Mouse (Mus musculus): ENCODE data around the gene Camsap1. TPM values are rescaled to one million over a fixed set of nuclear protein-coding genes. Genes with fewer than 3 reads are reported as not detected.

Gene Camsap1
- total and polyA plus RNA-seq, 3 experiments = 24.2 to 30.2 (median 25.8) TPM

DNA sequence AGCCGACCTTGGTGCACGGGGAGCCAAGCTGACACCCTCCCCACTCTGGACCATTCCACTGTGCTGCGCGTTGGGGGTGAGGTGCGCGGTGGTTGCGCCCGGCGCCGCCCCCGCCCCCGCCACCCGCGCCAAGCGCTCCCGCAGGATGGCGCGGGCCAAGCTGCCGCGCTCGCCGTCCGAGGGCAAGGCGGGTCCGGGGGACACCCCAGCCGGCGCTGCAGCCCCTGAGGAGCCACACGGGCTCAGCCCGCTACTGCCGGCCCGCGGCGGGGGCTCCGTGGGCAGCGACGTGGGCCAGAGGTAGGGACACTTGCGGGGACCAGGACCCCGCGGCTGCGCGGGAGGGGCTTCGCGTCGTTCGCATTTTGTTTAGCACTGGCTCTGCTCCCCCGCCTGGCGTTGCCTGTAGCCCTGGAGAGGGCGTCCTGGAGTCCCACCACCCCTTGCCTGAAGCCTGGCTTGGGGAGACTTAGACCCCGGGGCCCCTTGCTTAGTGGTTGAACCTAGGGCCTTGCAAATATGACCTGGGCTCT lies 105.3 kb downstream of the Camsap1 start:
- DNase-seq (ENCODE audit: low read depth, low spot score) = no peak
- no peak for TF ChIP-seq MAFK (IDR thresholded peaks at IDR 0.05; ENCODE audit: borderline replicate concordance, low read depth, low read length)
- TF ChIP-seq USF2 (IDR thresholded peaks at IDR 0.05; ENCODE audit: borderline replicate concordance in 1 of 2, insufficient read depth in 1 of 2, low read depth in 1 of 2, low read length in 2 of 2) = no peak
- TF ChIP-seq BHLHE40 (IDR thresholded peaks at IDR 0.05; ENCODE audit: borderline replicate concordance, low read depth, low read length) = no peak
- TF ChIP-seq GATA1 (IDR thresholded peaks at IDR 0.05; ENCODE audit: low read depth, low read length) = no peak
- no peak for TF ChIP-seq MXI1 (IDR thresholded peaks at IDR 0.05; ENCODE audit: low read depth, low read length)
- no peak for TF ChIP-seq USF1 (IDR thresholded peaks at IDR 0.05; ENCODE audit: low read depth, low read length)
- no peak for TF ChIP-seq TCF12 (IDR thresholded peaks at IDR 0.05; ENCODE audit: low read depth, low read length)
- TF ChIP-seq E2F4 (IDR thresholded peaks at IDR 0.05; ENCODE audit: borderline replicate concordance, low read depth, low read length) = no peak
- TF ChIP-seq CHD1 (IDR thresholded peaks at IDR 0.05; ENCODE audit: low read depth, low read length) = no peak
- TF ChIP-seq MYC (IDR thresholded peaks at IDR 0.05; ENCODE audit: low read depth, low read length) = no peak
- TF ChIP-seq MAZ (IDR thresholded peaks at IDR 0.05; ENCODE audit: low read depth, low read length) = no peak
- TF ChIP-seq EP300 (IDR thresholded peaks at IDR 0.05; ENCODE audit: low read depth in 1 of 2, low read length in 2 of 2) = no peak
- TF ChIP-seq MEF2A (IDR thresholded peaks at IDR 0.05; ENCODE audit: extremely low read depth, insufficient replicate concordance, low read depth, low read length, poor library complexity, severe bottlenecking) = no peak
- TF ChIP-seq MYB (IDR thresholded peaks at IDR 0.05; ENCODE audit: low read depth, low read length) = no peak
- no peak for TF ChIP-seq SIN3A (IDR thresholded peaks at IDR 0.05; ENCODE audit: low read length)
- TF ChIP-seq POLR2AphosphoS2 (IDR thresholded peaks at IDR 0.05; ENCODE audit: low read length) = no peak
- no peak overlapping the region for H3K4me3 ChIP-seq (ENCODE audit: control insufficient read depth in 1 of 2, insufficient read depth in 1 of 2, low read depth in 2 of 2, low read length in 2 of 2)
- no peaks in the 10 kb centered on the region for H3K4me1 ChIP-seq (ENCODE audit: control insufficient read depth in 1 of 2, insufficient read depth in 2 of 2, low read length in 2 of 2)
- no peak overlapping the region for H3K9ac ChIP-seq (ENCODE audit: control insufficient read depth, low read depth, low read length, poor library complexity, severe bottlenecking)
- H3K79me2 ChIP-seq (ENCODE audit: control insufficient read depth, insufficient read depth, low read length, poor library complexity) = no peaks in the 10 kb centered on the region
- no peaks in the 10 kb centered on the region for H3K9me3 ChIP-seq (replicated peaks; ENCODE audit: insufficient read depth, low read length)
- H3K27me3 ChIP-seq (ENCODE audit: control insufficient read depth in 1 of 2, insufficient read depth in 2 of 2, low read length in 2 of 2) = peaks cover 0 to 2% of the 10 kb centered on the region in 2 experiments; a peak in 1 of 4 replicates
- H3K27ac ChIP-seq (ENCODE audit: control insufficient read depth, low read depth, low read length) = no peak overlapping the region
- H3K36me3 ChIP-seq (ENCODE audit: control insufficient read depth in 1 of 2, insufficient read depth in 2 of 2, low read length in 2 of 2) = no peaks in the 10 kb centered on the region

DNA sequence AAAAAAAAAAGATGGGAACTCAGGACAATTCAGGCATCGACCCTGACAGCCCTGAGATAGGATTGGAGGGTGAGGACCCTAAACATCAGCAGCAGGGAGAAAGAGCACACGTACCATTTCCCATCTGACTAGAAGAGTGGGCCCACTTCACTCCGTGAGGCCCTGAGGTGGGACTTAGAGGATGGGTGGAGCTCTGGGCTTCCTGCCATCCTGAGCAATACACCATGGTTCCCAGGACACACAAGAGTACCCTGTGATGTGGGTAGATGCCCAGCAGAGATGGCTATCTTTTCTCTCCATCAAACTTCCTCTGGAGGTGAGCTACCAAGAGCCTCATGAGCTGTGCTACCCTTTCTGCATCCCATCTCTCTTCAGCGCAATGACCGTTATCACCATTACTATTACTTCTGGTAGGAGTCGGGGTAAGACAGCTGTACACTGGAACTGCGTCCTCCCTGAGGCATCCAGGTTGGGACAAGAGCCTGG lies 105.8 kb downstream of the Camsap1 start:
- Histone ChIP-seq H3K27me3 (ENCODE audit: control insufficient read depth in 1 of 2, insufficient read depth in 2 of 2, low read length in 2 of 2) (peaks cover 0 to 2% of the 10 kb centered on the region in 2 experiments; a peak in 1 of 4 replicates), H3K4me1 (ENCODE audit: control insufficient read depth in 1 of 2, insufficient read depth in 2 of 2, low read length in 2 of 2) (no peaks in the 10 kb centered on the region), H3K36me3 (ENCODE audit: control insufficient read depth in 1 of 2, insufficient read depth in 2 of 2, low read length in 2 of 2) (no peaks in the 10 kb centered on the region), H3K9ac (ENCODE audit: control insufficient read depth, low read depth, low read length, poor library complexity, severe bottlenecking) (no peak overlapping the region), H3K27ac (ENCODE audit: control insufficient read depth, low read depth, low read length) (no peak overlapping the region), H3K79me2 (ENCODE audit: control insufficient read depth, insufficient read depth, low read length, poor library complexity) (no peaks in the 10 kb centered on the region), H3K9me3 (replicated peaks; ENCODE audit: insufficient read depth, low read length) (no peaks in the 10 kb centered on the region), H3K4me3 (ENCODE audit: control insufficient read depth in 1 of 2, insufficient read depth in 1 of 2, low read depth in 2 of 2, low read length in 2 of 2) (no peak overlapping the region)
- TF ChIP-seq GABPA (IDR thresholded peaks at IDR 0.05; ENCODE audit: low read depth, low read length) (no peak), MEF2A (IDR thresholded peaks at IDR 0.05; ENCODE audit: extremely low read depth, insufficient replicate concordance, low read depth, low read length, poor library complexity, severe bottlenecking) (no peak), MYC (IDR thresholded peaks at IDR 0.05; ENCODE audit: low read depth, low read length) (no peak), GATA1 (IDR thresholded peaks at IDR 0.05; ENCODE audit: low read depth, low read length) (no peak), CHD1 (IDR thresholded peaks at IDR 0.05; ENCODE audit: low read depth, low read length) (no peak), TBP (IDR thresholded peaks at IDR 0.05; ENCODE audit: low read depth, low read length) (no peak), ZNF384 (IDR thresholded peaks at IDR 0.05; ENCODE audit: low read depth, low read length) (no peak), NRF1 (IDR thresholded peaks at IDR 0.05; ENCODE audit: insufficient read depth, low read depth, low read length, poor library complexity, severe bottlenecking) (no peak), UBTF (IDR thresholded peaks at IDR 0.05; ENCODE audit: borderline replicate concordance, insufficient read depth, low read depth, low read length) (no peak), MYB (IDR thresholded peaks at IDR 0.05; ENCODE audit: low read depth, low read length) (no peak), CHD2 (IDR thresholded peaks at IDR 0.05; ENCODE audit: low read length) (no peak), MAFK (IDR thresholded peaks at IDR 0.05; ENCODE audit: borderline replicate concordance, low read depth, low read length) (no peak), SIN3A (IDR thresholded peaks at IDR 0.05; ENCODE audit: low read length) (no peak), KAT2A (conservative IDR thresholded peaks at IDR 0.05; ENCODE audit: low read depth, low read length) (no peak), RAD21 (IDR thresholded peaks at IDR 0.05; ENCODE audit: low read depth, low read length) (no peak), ZKSCAN1 (IDR thresholded peaks at IDR 0.05; ENCODE audit: low read depth, low read length) (no peak), RCOR1 (IDR thresholded peaks at IDR 0.05; ENCODE audit: low read depth, low read length) (no peak), ETS1 (IDR thresholded peaks at IDR 0.05; ENCODE audit: low read depth, low read length) (no peak), NELFE (IDR thresholded peaks at IDR 0.05; ENCODE audit: low read depth, low read length) (no peak), HCFC1 (IDR thresholded peaks at IDR 0.05; ENCODE audit: low read depth, low read length) (no peak)
- no peak for DNase-seq (ENCODE audit: low read depth, low spot score)
